Mouse (Mus musculus): ENCODE data around the gene Tmem198. TPM values are rescaled to one million over a fixed set of nuclear protein-coding genes. Genes with fewer than 3 reads are reported as not detected.

Tmem198 gene
- polyA plus RNA-seq, 1 experiment from 2014 or later = 13.0 TPM

- Histone ChIP-seq H3K27ac (ENCODE audit: low read depth, low read length) (no peak overlapping the region), H3K4me1 (ENCODE audit: control insufficient read depth, insufficient read depth, low read length) (peaks cover 26% of the 10 kb centered on the region)
- no peak for ATAC-seq (ENCODE audit: low FRiP score)
Observed at GRCm38 (mm10) chr1:75460297-75460696, 19.0 kb upstream of the Tmem198 start.

GRCm38 (mm10) chr1:75462636-75463035 lies 16.7 kb upstream of the Tmem198 start:
- H3K27me3 ChIP-seq (ENCODE audit: control insufficient read depth, insufficient read depth, low read length) = peaks cover 3% of the 10 kb centered on the region; the same call in 1 of the 2 replicates
- H3K36me3 ChIP-seq (ENCODE audit: control insufficient read depth, insufficient read depth, low read length) = no peaks in the 10 kb centered on the region
- no peak overlapping the region for H3K27ac ChIP-seq (ENCODE audit: low read depth, low read length)
- no peak for ATAC-seq (ENCODE audit: low FRiP score)
- no peak for DNase-seq (ENCODE audit: low spot score, missing footprints)
- no peak overlapping the region for H3K9ac ChIP-seq (ENCODE audit: low read length)
- WGBS = 39% methylated on average over 1 of the region's 1 CpGs
- no peaks in the 10 kb centered on the region for H3K9me3 ChIP-seq (ENCODE audit: control insufficient read depth, low read length)
- H3K4me2 ChIP-seq = no peak overlapping the region
- no peak overlapping the region for H3K4me3 ChIP-seq (ENCODE audit: low read depth, low read length)
- H3K4me1 ChIP-seq (ENCODE audit: control insufficient read depth, insufficient read depth, low read length) = peaks cover 14% of the 10 kb centered on the region

More at GRCm38 (mm10) chr1:75460297-75460696, 19.0 kb upstream of the Tmem198 start:
- Histone ChIP-seq H3K4me3 (ENCODE audit: low read depth, low read length) (no peak overlapping the region), H3K27me3 (ENCODE audit: control insufficient read depth, insufficient read depth, low read length) (peaks cover 8% of the 10 kb centered on the region), H3K4me2 (no peak overlapping the region), H3K9me3 (ENCODE audit: control insufficient read depth, low read length) (no peaks in the 10 kb centered on the region), H3K9ac (ENCODE audit: low read length) (no peak overlapping the region), H3K36me3 (ENCODE audit: control insufficient read depth, insufficient read depth, low read length) (no peaks in the 10 kb centered on the region)
- WGBS = 82% methylated on average over 7 of the region's 7 CpGs
- no peak for DNase-seq (ENCODE audit: low spot score, missing footprints)

GRCm38 (mm10) chr1:75463652-75464204 lies 15.6 kb upstream of the Tmem198 start:
- ATAC-seq (ENCODE audit: low FRiP score) (peak; percentile 73), DNase-seq (ENCODE audit: low spot score, missing footprints) (no peak)
- Histone ChIP-seq H3K4me2 (no peak overlapping the region), H3K9me3 (ENCODE audit: control insufficient read depth, low read length) (no peaks in the 10 kb centered on the region), H3K36me3 (ENCODE audit: control insufficient read depth, insufficient read depth, low read length) (no peaks in the 10 kb centered on the region), H3K4me1 (ENCODE audit: control insufficient read depth, insufficient read depth, low read length) (peaks cover 6% of the 10 kb centered on the region; the same call in 1 of the 2 replicates), H3K27me3 (ENCODE audit: control insufficient read depth, insufficient read depth, low read length) (peaks cover 3% of the 10 kb centered on the region; the same call in 1 of the 2 replicates), H3K9ac (ENCODE audit: low read length) (no peak overlapping the region), H3K27ac (ENCODE audit: low read depth, low read length) (peak overlapping the region; percentile 41; the same call in 1 of the 2 replicates), H3K4me3 (ENCODE audit: low read depth, low read length) (no peak overlapping the region)
- WGBS = 59% methylated on average over 5 of the region's 5 CpGs

GRCm38 (mm10) chr1:75467215-75467927 lies 12.0 kb upstream of the Tmem198 start:
- Histone ChIP-seq H3K4me3 (ENCODE audit: low read depth, low read length) (no peak overlapping the region), H3K36me3 (ENCODE audit: control insufficient read depth, insufficient read depth, low read length) (0 out of 2 replicates have a peak, but pooled peaks cover 2% of the 10 kb centered on the region), H3K27me3 (ENCODE audit: control insufficient read depth, insufficient read depth, low read length) (no peaks in the 10 kb centered on the region), H3K9ac (ENCODE audit: low read length) (peak overlapping the region; percentile 34; the same call in 1 of the 2 replicates), H3K4me2 (no peak overlapping the region; the same call in 1 of the 2 replicates), H3K4me1 (ENCODE audit: control insufficient read depth, insufficient read depth, low read length) (peaks cover 6% of the 10 kb centered on the region; the same call in 1 of the 2 replicates), H3K27ac (ENCODE audit: low read depth, low read length) (no peak overlapping the region), H3K9me3 (ENCODE audit: control insufficient read depth, low read length) (no peaks in the 10 kb centered on the region)
- 6% methylated on average over 14 of the region's 14 CpGs for WGBS
- ATAC-seq (ENCODE audit: low FRiP score) (peak; percentile 83), DNase-seq (ENCODE audit: low spot score, missing footprints) (peak; percentile 99)

- H3K27ac ChIP-seq (ENCODE audit: low read depth, low read length) = no peak overlapping the region
- H3K27me3 ChIP-seq (ENCODE audit: control insufficient read depth, insufficient read depth, low read length) = no peaks in the 10 kb centered on the region
- DNase-seq (ENCODE audit: low spot score, missing footprints) (no peak), ATAC-seq (ENCODE audit: low FRiP score) (no peak)
- WGBS = 77% methylated on average over 17 of the region's 17 CpGs
- H3K36me3 ChIP-seq (ENCODE audit: control insufficient read depth, insufficient read depth, low read length) = 0 out of 2 replicates have a peak, but pooled peaks cover 7% of the 10 kb centered on the region
- no peaks in the 10 kb centered on the region for H3K9me3 ChIP-seq (ENCODE audit: control insufficient read depth, low read length)
- H3K4me2 ChIP-seq = no peak overlapping the region
- no peak overlapping the region for H3K4me3 ChIP-seq (ENCODE audit: low read depth, low read length)
- H3K4me1 ChIP-seq (ENCODE audit: control insufficient read depth, insufficient read depth, low read length) = peaks cover 6% of the 10 kb centered on the region; the same call in 1 of the 2 replicates
- no peak overlapping the region for H3K9ac ChIP-seq (ENCODE audit: low read length)
Observed at GRCm38 (mm10) chr1:75469287-75469825, 10.0 kb upstream of the Tmem198 start.

- Histone ChIP-seq H3K4me1 (ENCODE audit: control insufficient read depth, insufficient read depth, low read length) (peaks cover 22% of the 10 kb centered on the region), H3K36me3 (ENCODE audit: control insufficient read depth, insufficient read depth, low read length) (peaks cover 27% of the 10 kb centered on the region; the same call in 1 of the 2 replicates), H3K4me2 (no peak overlapping the region), H3K9ac (ENCODE audit: low read length) (no peak overlapping the region), H3K27me3 (ENCODE audit: control insufficient read depth, insufficient read depth, low read length) (no peaks in the 10 kb centered on the region; the same call in 1 of the 2 replicates), H3K27ac (ENCODE audit: low read depth, low read length) (no peak overlapping the region), H3K4me3 (ENCODE audit: low read depth, low read length) (no peak overlapping the region), H3K9me3 (ENCODE audit: control insufficient read depth, low read length) (no peaks in the 10 kb centered on the region)
- ATAC-seq (ENCODE audit: low FRiP score) (no peak), DNase-seq (ENCODE audit: low spot score, missing footprints) (no peak)
- WGBS = 93% methylated on average over 11 of the region's 11 CpGs
Observed at GRCm38 (mm10) chr1:75476441-75476840, 2.9 kb upstream of the Tmem198 start.

GRCm38 (mm10) chr1:75477264-75477965 lies 1.9 kb upstream of the Tmem198 start:
- peaks cover 5% of the 10 kb centered on the region; the same call in 1 of the 2 replicates for H3K27me3 ChIP-seq (ENCODE audit: control insufficient read depth, insufficient read depth, low read length)
- peak; percentile 99 for DNase-seq (ENCODE audit: low spot score, missing footprints)

GRCm38 (mm10) chr1:75477966-75478290 lies 1.4 kb upstream of the Tmem198 start:
- DNase-seq (ENCODE audit: low spot score, missing footprints) (no peak), ATAC-seq (ENCODE audit: low FRiP score) (no peak)
- no peaks in the 10 kb centered on the region for H3K9me3 ChIP-seq (ENCODE audit: control insufficient read depth, low read length)
- peaks cover 22% of the 10 kb centered on the region for H3K4me1 ChIP-seq (ENCODE audit: control insufficient read depth, insufficient read depth, low read length)
- H3K36me3 ChIP-seq (ENCODE audit: control insufficient read depth, insufficient read depth, low read length) = peaks cover 22% of the 10 kb centered on the region; the same call in 1 of the 2 replicates
- H3K9ac ChIP-seq (ENCODE audit: low read length) = no peak overlapping the region; the same call in 1 of the 2 replicates
- H3K27me3 ChIP-seq (ENCODE audit: control insufficient read depth, insufficient read depth, low read length) = peaks cover 9% of the 10 kb centered on the region; the same call in 1 of the 2 replicates
- peak overlapping the region; percentile 80 for H3K4me2 ChIP-seq
- no peak overlapping the region for H3K27ac ChIP-seq (ENCODE audit: low read depth, low read length)
- peak overlapping the region; percentile 62 for H3K4me3 ChIP-seq (ENCODE audit: low read depth, low read length)
- WGBS = 56% methylated on average over 3 of the region's 3 CpGs

More at GRCm38 (mm10) chr1:75477264-75477965, 1.9 kb upstream of the Tmem198 start:
- no peaks in the 10 kb centered on the region for H3K9me3 ChIP-seq (ENCODE audit: control insufficient read depth, low read length)
- ATAC-seq (ENCODE audit: low FRiP score) = peak; percentile 5; the same call in 1 of the 2 replicates
- H3K4me3 ChIP-seq (ENCODE audit: low read depth, low read length) = peak overlapping the region; percentile 62
- no peak overlapping the region for H3K27ac ChIP-seq (ENCODE audit: low read depth, low read length)
- peaks cover 22% of the 10 kb centered on the region for H3K4me1 ChIP-seq (ENCODE audit: control insufficient read depth, insufficient read depth, low read length)
- peaks cover 25% of the 10 kb centered on the region; the same call in 1 of the 2 replicates for H3K36me3 ChIP-seq (ENCODE audit: control insufficient read depth, insufficient read depth, low read length)
- H3K4me2 ChIP-seq = peak overlapping the region; percentile 80
- H3K9ac ChIP-seq (ENCODE audit: low read length) = no peak overlapping the region
- whole genome bisulfite sequencing = 13% methylated on average over 35 of the region's 35 CpGs
